ENCODE assay signal across 10 mouse cellular contexts in the genomic region with DNA sequence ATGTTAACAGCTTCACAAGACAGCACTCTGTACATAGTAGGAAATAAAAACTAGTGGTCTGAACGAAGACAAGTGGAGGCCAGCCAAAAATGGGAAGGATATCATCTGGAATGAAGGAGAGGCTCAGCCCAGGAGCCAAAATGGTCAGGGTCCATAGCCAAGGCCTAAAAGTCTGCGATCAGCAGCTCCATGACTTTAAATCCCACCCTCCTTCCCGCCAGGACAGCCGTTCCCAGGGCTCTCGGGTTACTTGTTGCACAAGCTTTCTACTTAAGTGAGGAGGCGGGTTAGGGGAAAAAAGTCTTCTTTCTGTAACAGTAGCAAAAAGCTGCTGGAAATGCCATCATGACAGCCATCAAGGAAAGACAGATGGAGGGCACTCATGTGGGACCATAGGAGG. TPM values are rescaled to one million over a fixed set of nuclear protein-coding genes. Genes with fewer than 3 reads are reported as not detected.
DNase-seq lines count a peak whose midpoint lies in the region; ATAC-seq lines count a peak whose summit lies in the region.
"Had no signal": no experiment of that assay in that cellular context is flagged by ENCODE, and none has a peak within 500 bp of the region (broad histone marks: within the 10 kb centered on the region; RNA-seq: fewer than 3 reads in every experiment).

No protein-coding gene starts in this region.

- no peak for ATAC-seq in heart, embryonic 11.5 days (replicated peaks; ENCODE audit: insufficient number of reproducible peaks, low FRiP score, low TSS enrichment)
- no peak for ATAC-seq in embryonic facial prominence, embryonic 11.5 days (replicated peaks; ENCODE audit: insufficient number of reproducible peaks, low FRiP score, low TSS enrichment, low read depth)
- ATAC-seq: CD4-positive, CD25-positive, alpha-beta regulatory T cell, adult 4 months had no signal

- WGBS in heart, embryonic 11.5 days (ENCODE audit: insufficient replicate concordance): 72% methylated on average over 6 of the region's 6 CpGs
- 55% methylated on average over 6 of the region's 6 CpGs for WGBS in embryonic facial prominence, embryonic 11.5 days
- 80% methylated on average over 6 of the region's 6 CpGs for WGBS in forebrain, embryonic 10.5 days

- H3K36me3 ChIP-seq in heart, embryonic 11.5 days (ENCODE audit: control insufficient read depth, insufficient read depth, low read length): peaks cover 45% of the 10 kb centered on the region
- peaks cover 8% of the 10 kb centered on the region for H3K36me3 ChIP-seq in embryonic facial prominence, embryonic 11.5 days (replicated peaks; ENCODE audit: control insufficient read depth, insufficient read depth, low read depth, low read length)
- peaks cover 99% of the 10 kb centered on the region for H3K36me3 ChIP-seq in forebrain, embryonic 10.5 days (replicated peaks)

- intact Hi-C loops in heart, postnatal 36 days (cut with DNase I): loop anchor here (2.0 kb wide), 2 partner anchors 42 to 66 kb away; partner anchors contain the start of gene Notch3

- H3K27me3 ChIP-seq in heart, embryonic 11.5 days (ENCODE audit: control insufficient read depth, insufficient read depth, low read length): no peaks in the 10 kb centered on the region
- H3K27me3 ChIP-seq in embryonic facial prominence, embryonic 11.5 days (ENCODE audit: control insufficient read depth, insufficient read depth, low read length): no peaks in the 10 kb centered on the region
- H3K27me3 ChIP-seq in forebrain, embryonic 10.5 days (ENCODE audit: poor library complexity, severe bottlenecking): no peaks in the 10 kb centered on the region

- peak; percentile 67 to 70 for DNase-seq in heart, adult 18-20 months
- peak; percentile 61 for DNase-seq in embryonic facial prominence, embryonic 11.5 days (ENCODE audit: low spot score)
- DNase-seq in heart, postnatal 36 days: peak; percentile 29 to 48
- DNase-seq in lung, postnatal 10 days: peak; percentile 67
- no peak for DNase-seq in spleen, postnatal 14 days (ENCODE audit: low spot score in 2 of 2)
- no peak for DNase-seq in forebrain, embryonic 10.5 days (ENCODE audit: extremely low spot score, low spot score)
- no peak for DNase-seq in spleen, adult 12 weeks (ENCODE audit: low spot score)

- H3K4me1 ChIP-seq in heart, embryonic 11.5 days (ENCODE audit: control insufficient read depth, insufficient read depth, low read length): peaks cover 15% of the 10 kb centered on the region; the same call in 1 of the 2 replicates
- H3K4me1 ChIP-seq in embryonic facial prominence, embryonic 11.5 days (ENCODE audit: control insufficient read depth, insufficient read depth, low read length): no peaks in the 10 kb centered on the region
- 0 out of 2 replicates have a peak, but pooled peaks cover 2% of the 10 kb centered on the region for H3K4me1 ChIP-seq in forebrain, embryonic 10.5 days

- no peaks in the 10 kb centered on the region for H3K9me3 ChIP-seq in heart, embryonic 11.5 days (replicated peaks; ENCODE audit: control insufficient read depth, low read length)
- H3K9me3 ChIP-seq in embryonic facial prominence, embryonic 11.5 days (replicated peaks; ENCODE audit: control insufficient read depth, low read length): no peaks in the 10 kb centered on the region
- H3K9me3 ChIP-seq in forebrain, embryonic 10.5 days: no peaks in the 10 kb centered on the region

- H3K4me3 ChIP-seq in heart, embryonic 11.5 days (ENCODE audit: low read depth, low read length): no peak overlapping the region
- no peak overlapping the region for H3K4me3 ChIP-seq in embryonic facial prominence, embryonic 11.5 days (ENCODE audit: low read depth, low read length)
- no peak overlapping the region for H3K4me3 ChIP-seq in forebrain, embryonic 10.5 days
- H3K4me3 ChIP-seq: erythroblast, embryonic 14.5 days had no signal

- no peak overlapping the region for H3K27ac ChIP-seq in heart, embryonic 11.5 days (ENCODE audit: low read depth, low read length)
- no peak overlapping the region for H3K27ac ChIP-seq in embryonic facial prominence, embryonic 11.5 days (replicated peaks; ENCODE audit: low read depth, low read length)
- H3K27ac ChIP-seq in forebrain, embryonic 10.5 days: no peak overlapping the region

- no peak overlapping the region for H3K9ac ChIP-seq in heart, embryonic 11.5 days (ENCODE audit: low read depth, low read length)
- no peak overlapping the region for H3K9ac ChIP-seq in embryonic facial prominence, embryonic 11.5 days (replicated peaks; ENCODE audit: low read length)

- no peak overlapping the region for H3K4me2 ChIP-seq in heart, embryonic 11.5 days
- no peak overlapping the region for H3K4me2 ChIP-seq in embryonic facial prominence, embryonic 11.5 days (ENCODE audit: low read depth, low read length)

RNA-seq across cellular contexts. Expression of gene Ephx3, which starts 19.8 kb away (rescaled TPM):
- under 1 TPM; 0.69 to 0.74 TPM for total RNA-seq in heart, adult 18-20 months (2021)
- polyA plus RNA-seq in heart, embryonic 11.5 days (2014; fragmentation: Nextera tagmentation; extraction: Ambion mirVana): not detected in 2 replicates
- polyA plus RNA-seq in embryonic facial prominence, embryonic 11.5 days (2014; fragmentation: Nextera tagmentation; extraction: Ambion mirVana): not detected in 2 replicates
- total RNA-seq in heart, postnatal 36 days (2021): under 1 TPM; 0.92 to 0.97 TPM
- 0.09 and 0.20 TPM in 2 replicates for polyA plus RNA-seq in forebrain, embryonic 10.5 days (2016; fragmentation: Nextera tagmentation; extraction: Ambion mirVana)
- polyA plus RNA-seq: erythroblast, embryonic 14.5 days had no signal

RNA-seq across cellular contexts. Expression of gene Notch3, which starts 42.5 kb away (rescaled TPM):
- total RNA-seq in heart, adult 18-20 months (2021): 10 to 100 TPM; 20.5 to 24.5 TPM
- 6.8 and 6.9 TPM in 2 replicates for polyA plus RNA-seq in heart, embryonic 11.5 days (2014; fragmentation: Nextera tagmentation; extraction: Ambion mirVana)
- 17.7 and 18.2 TPM in 2 replicates for polyA plus RNA-seq in embryonic facial prominence, embryonic 11.5 days (2014; fragmentation: Nextera tagmentation; extraction: Ambion mirVana)
- 10 to 100 TPM; 25.1 to 26.4 TPM for total RNA-seq in heart, postnatal 36 days (2021)
- 24.4 and 25.7 TPM in 2 replicates for polyA plus RNA-seq in forebrain, embryonic 10.5 days (2016; fragmentation: Nextera tagmentation; extraction: Ambion mirVana)
- polyA plus RNA-seq: erythroblast, embryonic 14.5 days had no signal

Comparison
In these comparisons a context has a peak if more than half of its experiments do, and no peak if none do; other contexts are left out.
1. DNase-seq: peak in heart, adult 18-20 months (2 of 2), embryonic facial prominence, embryonic 11.5 days (single experiment), heart, postnatal 36 days (2 of 2) and lung, postnatal 10 days (single experiment); none in spleen, postnatal 14 days (0 of 2), forebrain, embryonic 10.5 days (single experiment) and spleen, adult 12 weeks (single experiment).